Mouse (Mus musculus): ENCODE measurements around the gene Plpp1.

GRCm38 (mm10) chr13:112759777-112760537 is 40.6 kb upstream of the Plpp1 start:
- TF ChIP-seq CTCF (IDR thresholded peaks at IDR 0.05; ENCODE audit: low read depth), result no peak
- no peak for TF ChIP-seq EP300 (optimal IDR thresholded peaks at IDR 0.05)

Data from stomach, postnatal 0 days (tissue).